9 mouse cellular contexts compared by ENCODE assay signal in the genomic region with DNA sequence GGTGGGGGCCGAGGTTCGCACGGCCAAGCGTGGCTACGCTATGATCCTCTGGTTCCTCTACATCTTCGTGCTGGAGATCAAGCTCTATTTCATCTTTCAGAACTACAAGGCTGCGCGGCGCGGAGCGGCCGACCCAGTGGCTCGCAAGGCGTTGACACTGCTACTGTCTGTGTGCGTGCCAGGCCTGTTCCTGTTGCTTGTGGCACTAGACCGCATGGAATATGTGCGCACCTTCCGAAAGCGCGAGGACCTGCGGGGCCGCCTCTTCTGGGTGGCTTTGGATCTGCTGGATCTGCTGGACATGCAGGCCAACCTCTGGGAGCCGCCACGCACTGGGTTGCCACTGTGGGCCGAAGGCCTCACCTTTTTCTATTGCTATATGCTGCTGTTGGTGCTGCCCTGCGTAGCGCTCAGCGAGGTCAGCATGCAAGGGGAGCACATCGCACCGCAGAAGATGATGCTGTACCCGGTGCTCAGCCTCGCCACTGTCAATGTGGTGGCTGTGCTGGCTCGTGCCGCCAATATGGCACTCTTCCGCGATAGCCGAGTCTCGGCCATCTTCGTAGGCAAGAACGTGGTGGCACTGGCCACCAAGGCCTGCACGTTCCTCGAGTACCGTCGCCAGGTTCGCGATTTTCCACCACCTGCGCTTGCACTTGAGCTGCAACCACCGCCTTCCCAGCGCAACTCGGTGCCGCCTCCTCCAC. TPM values are rescaled to one million over a fixed set of nuclear protein-coding genes. Genes with fewer than 3 reads are reported as not detected.
A peak's percentile ranks its signal among the peaks of the same experiment; 100 is the strongest.
DNase-seq lines count a peak whose midpoint lies in the region; ATAC-seq lines count a peak whose summit lies in the region.
"Had no signal": no experiment of that assay in that cellular context is flagged by ENCODE, and none has a peak within 500 bp of the region (broad histone marks: within the 10 kb centered on the region; RNA-seq: fewer than 3 reads in every experiment).

No protein-coding gene starts in this region.

- H3K4me1 ChIP-seq in kidney, embryonic 15.5 days: peaks cover 32% of the 10 kb centered on the region
- peaks cover 18% of the 10 kb centered on the region for H3K4me1 ChIP-seq in hindbrain, embryonic 14.5 days (replicated peaks; ENCODE audit: control insufficient read depth, insufficient read depth, low read length)
- peaks cover 20% of the 10 kb centered on the region for H3K4me1 ChIP-seq in neural tube, embryonic 12.5 days

- ATAC-seq in kidney, embryonic 15.5 days (replicated peaks; ENCODE audit: low FRiP score): no peak; the same call in 1 of the 2 replicates
- ATAC-seq in hindbrain, embryonic 14.5 days (ENCODE audit: low FRiP score): no peak
- ATAC-seq in neural tube, embryonic 12.5 days (ENCODE audit: low FRiP score, low read depth): no peak

- H3K4me2 ChIP-seq in kidney, embryonic 15.5 days: peak overlapping the region; percentile 90
- peak overlapping the region; percentile 59 for H3K4me2 ChIP-seq in hindbrain, embryonic 14.5 days (replicated peaks)
- peak overlapping the region; percentile 90 for H3K4me2 ChIP-seq in neural tube, embryonic 12.5 days (replicated peaks)

- H3K36me3 ChIP-seq in kidney, embryonic 15.5 days: 0 out of 2 replicates have a peak, but pooled peaks cover 6% of the 10 kb centered on the region
- H3K36me3 ChIP-seq in hindbrain, embryonic 14.5 days (replicated peaks; ENCODE audit: control insufficient read depth, insufficient read depth): peaks cover 42% of the 10 kb centered on the region
- peaks cover 25% of the 10 kb centered on the region for H3K36me3 ChIP-seq in neural tube, embryonic 12.5 days

- no peaks in the 10 kb centered on the region for H3K9me3 ChIP-seq in kidney, embryonic 15.5 days (replicated peaks)
- peaks cover 3% of the 10 kb centered on the region; the same call in 1 of the 2 replicates for H3K9me3 ChIP-seq in hindbrain, embryonic 14.5 days (ENCODE audit: control insufficient read depth, low read length)
- H3K9me3 ChIP-seq in neural tube, embryonic 12.5 days: no peaks in the 10 kb centered on the region
- H3K9me3 ChIP-seq: limb, embryonic 15.5 days had no signal

- peak overlapping the region; percentile 56; the same call in 1 of the 2 replicates for H3K4me3 ChIP-seq in kidney, embryonic 15.5 days (replicated peaks)
- H3K4me3 ChIP-seq in hindbrain, embryonic 14.5 days (replicated peaks; ENCODE audit: low read length): peak overlapping the region; percentile 75
- H3K4me3 ChIP-seq in neural tube, embryonic 12.5 days: no peak overlapping the region; the same call in 1 of the 2 replicates

- no peak for DNase-seq in kidney, adult 11 months
- peak; percentile 26 to 32 for DNase-seq in cerebellum, postnatal 10 days
- DNase-seq in hindbrain, embryonic 14.5 days (ENCODE audit: low spot score): no peak
- no peak for DNase-seq in adipocyte (ENCODE audit: low spot score)
- no peak for DNase-seq in ovary, postnatal 36 days (ENCODE audit: low spot score)
- DNase-seq in kidney, postnatal 14 days: no peak

- WGBS in kidney, embryonic 15.5 days: 91% methylated on average over 51 of the region's 51 CpGs
- 91% methylated on average over 51 of the region's 51 CpGs for WGBS in hindbrain, embryonic 14.5 days
- WGBS in neural tube, embryonic 12.5 days: 92% methylated on average over 51 of the region's 51 CpGs

- no peak overlapping the region for H3K9ac ChIP-seq in kidney, embryonic 15.5 days
- no peak overlapping the region; the same call in 1 of the 2 replicates for H3K9ac ChIP-seq in hindbrain, embryonic 14.5 days
- no peak overlapping the region for H3K9ac ChIP-seq in neural tube, embryonic 12.5 days
- H3K9ac ChIP-seq: limb, embryonic 15.5 days had no signal

- no peak overlapping the region for H3K27ac ChIP-seq in kidney, embryonic 15.5 days
- H3K27ac ChIP-seq in hindbrain, embryonic 14.5 days: no peak overlapping the region
- H3K27ac ChIP-seq in neural tube, embryonic 12.5 days: no peak overlapping the region
- H3K27ac ChIP-seq: limb, embryonic 15.5 days had no signal

- peaks cover 29% of the 10 kb centered on the region for H3K27me3 ChIP-seq in kidney, embryonic 15.5 days
- H3K27me3 ChIP-seq in hindbrain, embryonic 14.5 days (ENCODE audit: control insufficient read depth, insufficient read depth, low read length): no peaks in the 10 kb centered on the region
- H3K27me3 ChIP-seq in neural tube, embryonic 12.5 days (replicated peaks): peaks cover 4% of the 10 kb centered on the region; the same call in 1 of the 2 replicates

RNA-seq across cellular contexts. Expression of a gene that starts 2.8 kb away (rescaled TPM):
- 9.5 and 10.5 TPM in 2 replicates for polyA plus RNA-seq in kidney, embryonic 15.5 days (2015; fragmentation: Nextera tagmentation; extraction: Ambion mirVana)
- 28.0 and 33.4 TPM in 2 replicates for polyA plus RNA-seq in hindbrain, embryonic 14.5 days (2014; fragmentation: Nextera tagmentation; extraction: Ambion mirVana)
- polyA plus RNA-seq in neural tube, embryonic 12.5 days (2016; fragmentation: Nextera tagmentation; extraction: Ambion mirVana): 23.5 and 28.0 TPM in 2 replicates

RNA-seq across cellular contexts. Expression of a gene that starts 32.3 kb away (rescaled TPM):
- 40.2 and 42.0 TPM in 2 replicates for polyA plus RNA-seq in kidney, embryonic 15.5 days (2015; fragmentation: Nextera tagmentation; extraction: Ambion mirVana)
- 10.2 and 14.4 TPM in 2 replicates for polyA plus RNA-seq in hindbrain, embryonic 14.5 days (2014; fragmentation: Nextera tagmentation; extraction: Ambion mirVana)
- 32.3 and 32.9 TPM in 2 replicates for polyA plus RNA-seq in neural tube, embryonic 12.5 days (2016; fragmentation: Nextera tagmentation; extraction: Ambion mirVana)

RNA-seq across cellular contexts. Expression of a gene that starts 42.4 kb away (rescaled TPM):
- polyA plus RNA-seq in kidney, embryonic 15.5 days (2015; fragmentation: Nextera tagmentation; extraction: Ambion mirVana): 309 and 310 TPM in 2 replicates
- 30.5 and 34.4 TPM in 2 replicates for polyA plus RNA-seq in hindbrain, embryonic 14.5 days (2014; fragmentation: Nextera tagmentation; extraction: Ambion mirVana)
- polyA plus RNA-seq in neural tube, embryonic 12.5 days (2016; fragmentation: Nextera tagmentation; extraction: Ambion mirVana): 59.9 and 65.8 TPM in 2 replicates

RNA-seq across cellular contexts. Expression of a gene that starts 48.5 kb away (rescaled TPM):
- polyA plus RNA-seq in kidney, embryonic 15.5 days (2015; fragmentation: Nextera tagmentation; extraction: Ambion mirVana): 203 and 210 TPM in 2 replicates
- 280 and 288 TPM in 2 replicates for polyA plus RNA-seq in hindbrain, embryonic 14.5 days (2014; fragmentation: Nextera tagmentation; extraction: Ambion mirVana)
- polyA plus RNA-seq in neural tube, embryonic 12.5 days (2016; fragmentation: Nextera tagmentation; extraction: Ambion mirVana): 267 TPM in 2 replicates

Comparison
In these comparisons a context has a peak if more than half of its experiments do, and no peak if none do; other contexts are left out.
1. DNase-seq: peak in cerebellum, postnatal 10 days (2 of 2); none in kidney, adult 11 months (single experiment), hindbrain, embryonic 14.5 days (single experiment), adipocyte (single experiment), ovary, postnatal 36 days (single experiment) and kidney, postnatal 14 days (single experiment).
2. Peak in every context shown above with its lines, with median percentiles within 50 percentile points of each other: H3K4me2 ChIP-seq.